Mouse (Mus musculus) hindbrain, embryonic 13.5 days (tissue): ENCODE data around the gene Rgs14. TPM values are rescaled to one million over a fixed set of nuclear protein-coding genes. Genes with fewer than 3 reads are reported as not detected.

Experiments
- ATAC-seq: fragments of 200-750 bp; cut with Nextera tagmentation; 2 replicates; pipeline ENCODE4 v1.8.0; 2017; ENCODE audit warnings: moderate TSS enrichment; ENCODE audit not compliant: low FRiP score
- H3K27ac ChIP-seq: fragments of 300-500 bp; sonication (generic); 2 replicates; pipeline ENCODE4 v1.5.1; 2015; ENCODE audit warnings: inconsistent platforms, mild to moderate bottlenecking, moderate library complexity
- H3K27me3 ChIP-seq: fragments of 300-500 bp; sonication (generic); 2 replicates; pipeline ENCODE4 v1.6.1; 2015; ENCODE audit warnings: mild to moderate bottlenecking, inconsistent platforms
- H3K36me3 ChIP-seq: fragments of 300-500 bp; sonication (generic); 2 replicates; pipeline ENCODE4 v1.6.1; 2015; ENCODE audit warnings: mild to moderate bottlenecking, inconsistent platforms
- H3K4me1 ChIP-seq: fragments of 300-500 bp; sonication (generic); replicated peaks from 2 replicates; pipeline ENCODE4 v1.6.1; 2015; ENCODE audit warnings: inconsistent platforms
- H3K4me2 ChIP-seq: fragments of 300-500 bp; sonication (generic); 2 replicates; pipeline ENCODE4 v1.6.1; 2015; ENCODE audit warnings: inconsistent platforms, mild to moderate bottlenecking, moderate library complexity
- H3K4me3 ChIP-seq: fragments of 300-500 bp; sonication (generic); 2 replicates; pipeline ENCODE4 v1.5.1; 2015; ENCODE audit warnings: mild to moderate bottlenecking, inconsistent platforms
- H3K9ac ChIP-seq: fragments of 300-500 bp; sonication (generic); 2 replicates; pipeline ENCODE4 v1.6.1; 2015; ENCODE audit warnings: mild to moderate bottlenecking, inconsistent platforms
- H3K9me3 ChIP-seq: fragments of 300-500 bp; sonication (generic); 2 replicates; pipeline ENCODE4 v1.6.1; 2016; ENCODE audit warnings: inconsistent platforms
- WGBS: fragments of 180-500 bp; shearing (Covaris S2); methylation state at CpG from one replicate; pipeline ENCODE4 v1.1.7; 2015; 5-methylcytosine and 5-hydroxymethylcytosine counted together
- polyA plus RNA-seq: library from polyadenylated mRNA; unstranded; fragments of >200 nt; fragmentation: Nextera tagmentation; extraction: Ambion mirVana; gene quantifications from 2 replicates; pipeline ENCODE4 v1.2.1, GENCODE M21; 2015

The Rgs14 gene
- polyA plus RNA-seq, 1 experiment from 2014 or later: 0.29 TPM

DNA sequence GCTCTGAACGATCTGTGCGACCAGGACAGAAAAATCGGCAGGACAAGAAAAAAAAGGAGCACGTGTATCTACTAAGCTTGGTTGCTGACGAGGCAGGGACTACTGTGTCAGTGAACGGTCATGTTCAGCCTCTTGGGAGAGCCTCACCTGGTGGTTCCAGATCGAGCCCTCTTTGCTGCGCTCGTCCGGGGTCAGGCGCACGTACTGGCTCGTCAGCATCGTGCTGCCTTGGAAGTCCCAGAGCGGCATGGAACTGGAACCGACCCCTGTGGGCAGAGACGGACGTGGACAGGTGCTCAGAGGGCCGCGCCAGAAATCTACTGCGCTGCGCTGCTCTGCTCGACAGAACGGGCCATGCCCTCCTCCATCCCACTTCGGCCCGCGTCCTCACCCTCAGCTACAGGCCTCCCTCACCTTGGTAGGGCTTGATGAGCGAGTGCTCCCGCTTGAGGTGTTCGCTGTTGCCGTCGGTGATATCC lies 7.5 kb upstream of the Rgs14 start:
- ATAC-seq: peak; percentile 65
- no peaks in the 10 kb centered on the region for H3K9me3 ChIP-seq
- peaks cover 11% of the 10 kb centered on the region for H3K27me3 ChIP-seq
- H3K4me2 ChIP-seq: peak overlapping the region; percentile 96
- peak overlapping the region; percentile 93 for H3K9ac ChIP-seq
- H3K36me3 ChIP-seq: peaks cover 35% of the 10 kb centered on the region
- H3K4me1 ChIP-seq: peaks cover 39% of the 10 kb centered on the region
- H3K27ac ChIP-seq: peak overlapping the region; percentile 90
- peak overlapping the region; percentile 94 for H3K4me3 ChIP-seq
- 1% methylated on average over 32 of the region's 32 CpGs for WGBS

GRCm38 (mm10) chr13:55362453-55363060 lies 7.0 kb upstream of the Rgs14 start, which contains the start of gene Lman2:
Lman2 (minus strand) TSS chr13:55362783.
- peaks cover 39% of the 10 kb centered on the region for H3K4me1 ChIP-seq
- H3K9ac ChIP-seq: peak within 1 kb of the TSS; percentile 93
- no peaks in the 10 kb centered on the region for H3K9me3 ChIP-seq
- H3K36me3 ChIP-seq: peaks cover 31% of the 10 kb centered on the region
- peaks cover 14% of the 10 kb centered on the region for H3K27me3 ChIP-seq
- peak; percentile 99 for ATAC-seq
- WGBS: under 1% methylated on average over 35 of the region's 35 CpGs
- H3K4me3 ChIP-seq: peak within 1 kb of the TSS; percentile 94
- H3K27ac ChIP-seq: peak within 1 kb of the TSS; percentile 90
- peak within 1 kb of the TSS; percentile 96 for H3K4me2 ChIP-seq

- no peak for ATAC-seq
- WGBS: 77% methylated on average over 7 of the region's 7 CpGs
- H3K36me3 ChIP-seq: no peaks in the 10 kb centered on the region
- H3K4me3 ChIP-seq: no peak overlapping the region
- peaks cover 39% of the 10 kb centered on the region for H3K27me3 ChIP-seq
- no peaks in the 10 kb centered on the region for H3K9me3 ChIP-seq
- no peaks in the 10 kb centered on the region; the same call in 1 of the 2 replicates for H3K4me1 ChIP-seq
- no peak overlapping the region for H3K4me2 ChIP-seq
- no peak overlapping the region for H3K27ac ChIP-seq
- no peak overlapping the region for H3K9ac ChIP-seq
These were observed 1.1 kb upstream of the Rgs14 start for GRCm38 (mm10) chr13:55368401-55368800.

DNA sequence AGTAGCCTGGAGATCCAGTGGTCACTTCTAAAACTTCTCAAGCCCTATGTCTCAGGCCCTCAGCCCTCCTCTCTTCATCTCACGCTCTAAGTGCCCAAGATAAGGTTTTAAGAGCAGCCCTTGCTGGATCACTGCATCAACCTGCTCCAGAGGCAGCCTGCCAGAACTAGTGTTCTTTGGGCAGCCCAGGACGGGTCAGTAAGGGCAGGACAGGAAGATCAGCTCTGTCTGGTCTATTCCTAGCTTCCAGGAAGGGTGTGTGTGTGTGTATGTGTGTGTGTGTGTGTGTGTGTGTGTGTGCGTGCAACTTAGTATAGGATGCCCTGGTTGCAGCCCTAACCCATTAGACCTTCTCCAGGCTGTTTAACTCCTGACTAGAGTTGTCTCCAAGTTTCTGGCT lies 702 bp downstream of the Rgs14 start:
- no peak overlapping the region for H3K4me3 ChIP-seq
- H3K9me3 ChIP-seq: no peaks in the 10 kb centered on the region
- no peak overlapping the region for H3K27ac ChIP-seq
- 68% methylated on average over 3 of the region's 3 CpGs for WGBS
- H3K36me3 ChIP-seq: no peaks in the 10 kb centered on the region
- no peaks in the 10 kb centered on the region; the same call in 1 of the 2 replicates for H3K4me1 ChIP-seq
- H3K4me2 ChIP-seq: no peak overlapping the region
- no peak for ATAC-seq
- peaks cover 51% of the 10 kb centered on the region for H3K27me3 ChIP-seq
- no peak overlapping the region for H3K9ac ChIP-seq

DNA sequence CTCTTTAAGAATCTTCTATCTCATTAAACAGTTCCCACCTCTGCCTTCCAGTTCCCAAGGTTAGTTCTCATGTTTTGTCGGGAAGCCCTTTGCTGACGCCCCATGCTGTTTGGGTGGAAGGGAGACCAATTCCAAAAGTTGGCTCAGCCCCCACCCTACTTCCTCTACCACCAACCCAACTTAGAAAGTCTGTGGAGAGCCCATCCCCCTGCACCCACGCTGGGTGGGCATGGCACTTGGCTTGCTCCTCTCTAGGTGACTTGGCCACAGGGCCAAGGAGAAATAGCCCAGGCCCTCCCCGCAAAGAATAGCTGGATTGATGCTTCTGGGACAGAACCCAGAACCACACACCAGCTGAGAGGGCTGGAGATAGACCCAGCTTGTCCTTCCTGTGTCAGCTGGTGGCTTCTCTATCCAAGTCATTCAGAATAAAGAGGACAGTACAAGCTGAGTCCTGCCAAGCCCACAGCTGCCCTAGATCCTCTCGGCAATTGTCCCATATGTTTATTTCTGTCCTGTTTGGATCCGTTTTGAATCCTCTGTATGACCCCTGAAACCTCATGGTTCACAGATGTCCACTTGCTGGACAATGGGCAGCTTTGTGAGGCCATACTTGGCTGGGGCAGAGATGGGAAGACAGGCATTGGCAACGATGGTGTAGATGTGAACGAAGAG lies 1.6 kb downstream of the Rgs14 start:
- H3K27me3 ChIP-seq: peaks cover 55% of the 10 kb centered on the region
- H3K4me3 ChIP-seq: no peak overlapping the region
- WGBS: 72% methylated on average over 8 of the region's 8 CpGs
- H3K4me2 ChIP-seq: no peak overlapping the region
- no peak overlapping the region for H3K9ac ChIP-seq
- H3K27ac ChIP-seq: no peak overlapping the region
- H3K9me3 ChIP-seq: no peaks in the 10 kb centered on the region
- no peak for ATAC-seq
- no peaks in the 10 kb centered on the region; the same call in 1 of the 2 replicates for H3K4me1 ChIP-seq
- no peaks in the 10 kb centered on the region for H3K36me3 ChIP-seq

DNA sequence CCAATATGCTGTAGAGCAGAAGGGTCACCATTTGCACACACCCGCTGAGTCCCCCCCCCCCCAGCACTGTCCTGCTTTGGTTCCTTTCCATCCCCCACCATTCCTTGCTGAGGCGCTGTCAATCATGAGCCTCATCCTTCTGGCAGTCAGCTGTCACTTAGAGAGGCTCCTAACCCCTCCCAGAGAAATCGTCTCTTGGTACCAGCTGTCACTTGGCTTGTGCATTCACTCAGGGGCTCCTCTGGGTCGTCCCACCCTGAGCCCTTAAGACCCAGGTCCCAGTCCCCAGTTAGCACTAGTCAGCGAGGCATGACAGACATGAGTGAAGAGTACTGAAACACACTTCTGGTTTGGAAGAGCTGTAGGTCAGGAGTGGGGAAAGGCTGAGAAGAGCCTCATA lies 2.2 kb downstream of the Rgs14 start:
- peaks cover 55% of the 10 kb centered on the region for H3K27me3 ChIP-seq
- H3K36me3 ChIP-seq: no peaks in the 10 kb centered on the region

DNA sequence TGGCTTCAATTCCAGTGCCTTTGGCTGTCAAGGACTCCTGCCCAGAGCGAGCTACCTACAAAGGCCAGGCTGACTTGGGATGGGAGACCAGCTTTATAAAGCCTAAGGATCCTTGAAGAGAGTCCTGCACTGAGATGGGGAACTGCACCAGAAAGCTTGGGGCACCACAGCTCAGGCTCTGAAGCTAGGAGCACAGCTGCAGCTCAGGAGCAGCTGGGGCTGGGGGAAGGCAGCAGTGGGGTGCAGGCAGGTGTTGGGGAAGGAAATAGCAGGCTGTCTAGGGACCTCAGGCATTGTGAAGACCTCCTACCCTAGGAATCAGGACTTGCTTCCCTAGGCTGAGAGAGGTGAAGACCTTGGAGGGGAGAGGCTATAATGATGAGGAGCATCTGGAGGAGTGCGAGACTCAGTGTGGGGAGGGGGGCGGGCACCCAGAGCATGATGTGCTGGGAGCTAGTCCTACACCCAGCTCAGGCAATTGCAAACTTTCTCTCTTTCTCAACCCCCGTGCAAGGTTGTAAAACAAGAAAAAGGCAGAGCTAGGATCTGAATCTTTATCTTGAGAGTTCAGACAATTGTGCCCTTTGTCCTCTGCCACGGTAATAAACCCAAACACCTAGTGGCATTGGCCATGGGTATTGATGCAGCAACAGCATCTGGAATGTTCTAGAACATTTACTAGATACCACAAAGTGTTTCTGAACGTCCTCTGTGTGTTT lies 4.8 kb downstream of the Rgs14 start:
- no peaks in the 10 kb centered on the region for H3K9me3 ChIP-seq
- no peak overlapping the region for H3K27ac ChIP-seq
- H3K9ac ChIP-seq: no peak overlapping the region
- H3K36me3 ChIP-seq: no peaks in the 10 kb centered on the region
- peaks cover 70% of the 10 kb centered on the region for H3K27me3 ChIP-seq
- no peak overlapping the region for H3K4me3 ChIP-seq
- H3K4me1 ChIP-seq: peaks cover 7% of the 10 kb centered on the region; the same call in 1 of the 2 replicates
- WGBS: 71% methylated on average over 6 of the region's 6 CpGs
- no peak overlapping the region for H3K4me2 ChIP-seq
- ATAC-seq: no peak

More for the DNA sequence above, 2.2 kb downstream of the Rgs14 start:
- 54% methylated on average over 5 of the region's 5 CpGs for WGBS
- no peak overlapping the region for H3K27ac ChIP-seq
- ATAC-seq: no peak
- no peaks in the 10 kb centered on the region; the same call in 1 of the 2 replicates for H3K4me1 ChIP-seq
- H3K9me3 ChIP-seq: no peaks in the 10 kb centered on the region
- H3K4me3 ChIP-seq: no peak overlapping the region
- no peak overlapping the region for H3K4me2 ChIP-seq
- no peak overlapping the region for H3K9ac ChIP-seq

- peaks cover 74% of the 10 kb centered on the region for H3K27me3 ChIP-seq
- no peak overlapping the region for H3K27ac ChIP-seq
- no peak overlapping the region for H3K4me2 ChIP-seq
- 69% methylated on average over 2 of the region's 2 CpGs for WGBS
- no peak for ATAC-seq
- peaks cover 7% of the 10 kb centered on the region; the same call in 1 of the 2 replicates for H3K4me1 ChIP-seq
- no peak overlapping the region for H3K9ac ChIP-seq
- no peak overlapping the region for H3K4me3 ChIP-seq
- H3K36me3 ChIP-seq: no peaks in the 10 kb centered on the region
- no peaks in the 10 kb centered on the region for H3K9me3 ChIP-seq
These were observed 6.3 kb downstream of the Rgs14 start for GRCm38 (mm10) chr13:55375877-55376276.

- ATAC-seq: no peak
- Histone ChIP-seq H3K9ac (no peak overlapping the region), H3K9me3 (no peaks in the 10 kb centered on the region), H3K4me3 (no peak overlapping the region), H3K36me3 (no peaks in the 10 kb centered on the region), H3K27ac (no peak overlapping the region), H3K4me1 (peaks cover 7% of the 10 kb centered on the region; the same call in 1 of the 2 replicates), H3K27me3 (peaks cover 84% of the 10 kb centered on the region), H3K4me2 (no peak overlapping the region)
- 10% methylated on average over 32 of the region's 32 CpGs for WGBS
These were observed 9.5 kb downstream of the Rgs14 start for GRCm38 (mm10) chr13:55378907-55379580.

- H3K27ac ChIP-seq: no peak overlapping the region
- H3K4me3 ChIP-seq: no peak overlapping the region
- no peak for ATAC-seq
- H3K36me3 ChIP-seq: no peaks in the 10 kb centered on the region
- H3K9me3 ChIP-seq: no peaks in the 10 kb centered on the region
- peaks cover 74% of the 10 kb centered on the region for H3K27me3 ChIP-seq
- H3K4me2 ChIP-seq: no peak overlapping the region
- WGBS: 94% methylated on average over 4 of the region's 4 CpGs
- no peak overlapping the region for H3K9ac ChIP-seq
- H3K4me1 ChIP-seq: peaks cover 7% of the 10 kb centered on the region; the same call in 1 of the 2 replicates
These were observed 12.3 kb downstream of the Rgs14 start for GRCm38 (mm10) chr13:55381790-55382189.

DNA sequence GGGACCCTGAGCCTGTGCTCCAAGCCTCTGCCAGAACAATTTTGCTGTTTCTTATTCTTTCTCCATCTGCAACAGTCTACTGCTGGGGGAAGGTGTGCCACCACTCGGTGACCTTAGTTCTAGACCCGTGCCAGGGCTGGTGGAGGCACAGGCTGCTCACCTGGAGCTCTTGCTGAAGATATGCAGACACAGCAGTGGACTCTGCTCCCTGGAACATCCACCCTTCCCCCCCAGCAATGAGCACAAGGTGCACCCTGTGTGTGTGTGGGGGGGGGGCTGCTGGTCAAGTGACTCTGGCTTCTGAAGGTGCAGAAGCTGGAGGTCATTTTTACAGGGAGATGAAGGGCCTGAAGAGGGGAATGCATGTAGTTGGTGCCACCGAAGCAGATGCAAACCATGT lies 21.1 kb downstream of the Rgs14 start:
- H3K27ac ChIP-seq: no peak overlapping the region
- no peak for ATAC-seq
- WGBS: 84% methylated on average over 3 of the region's 3 CpGs

GRCm38 (mm10) chr13:55391626-55392029 lies 22.1 kb downstream of the Rgs14 start:
- Histone ChIP-seq H3K27ac (no peak overlapping the region), H3K4me3 (no peak overlapping the region), H3K9ac (no peak overlapping the region), H3K36me3 (no peaks in the 10 kb centered on the region), H3K4me2 (no peak overlapping the region), H3K4me1 (no peaks in the 10 kb centered on the region), H3K9me3 (no peaks in the 10 kb centered on the region), H3K27me3 (peaks cover 4% of the 10 kb centered on the region)
- ATAC-seq: no peak
- WGBS: 91% methylated on average over 1 of the region's 1 CpGs

More for the DNA sequence above, 21.1 kb downstream of the Rgs14 start:
- Histone ChIP-seq H3K4me3 (no peak overlapping the region), H3K9ac (no peak overlapping the region), H3K36me3 (no peaks in the 10 kb centered on the region), H3K9me3 (no peaks in the 10 kb centered on the region), H3K4me2 (no peak overlapping the region), H3K4me1 (no peaks in the 10 kb centered on the region), H3K27me3 (no peaks in the 10 kb centered on the region)
